Comparison of ENCODE assay signal across 9 mouse cellular contexts in the genomic region with DNA sequence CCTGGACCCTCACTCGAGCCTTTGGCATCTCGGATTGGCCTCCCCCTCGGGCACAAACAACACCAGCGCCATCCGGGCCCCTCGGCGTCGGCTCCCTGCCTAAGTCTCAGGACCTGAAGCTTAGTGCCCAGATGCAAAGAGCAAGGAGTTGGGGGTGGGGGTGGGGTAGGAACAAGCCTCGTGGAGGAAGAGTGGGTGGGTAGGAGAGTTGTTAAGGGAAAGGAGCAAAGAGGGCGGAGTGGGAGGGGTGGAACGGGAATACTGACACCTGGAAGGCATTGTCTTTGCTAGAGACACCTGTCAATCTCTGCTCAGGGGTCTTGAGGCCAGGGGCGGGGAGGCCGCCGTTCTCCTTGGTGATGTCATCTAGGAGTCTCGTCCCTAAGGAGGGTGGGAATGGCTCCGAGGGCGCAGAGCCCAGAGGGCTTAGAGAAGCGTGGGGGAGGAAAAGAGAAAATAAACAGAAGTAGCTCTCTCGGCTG. TPM values are rescaled to one million over a fixed set of nuclear protein-coding genes. Genes with fewer than 3 reads are reported as not detected.
DNase-seq lines count a peak whose midpoint lies in the region; ATAC-seq and TF ChIP-seq lines count a peak whose summit lies in the region.
"Had no signal": no experiment of that assay in that cellular context is flagged by ENCODE, and none has a peak within 500 bp of the region (broad histone marks: within the 10 kb centered on the region; RNA-seq: fewer than 3 reads in every experiment).

No protein-coding gene starts in this region.

- H3K27ac ChIP-seq in ES-E14 (ENCODE audit: insufficient read depth, low read depth, low read length, poor library complexity, severe bottlenecking) = no peak overlapping the region
- H3K27ac ChIP-seq in heart, embryonic 15.5 days = no peak overlapping the region
- H3K27ac ChIP-seq in liver, postnatal 0 days (ENCODE audit: low read depth) = no peak overlapping the region

- TF ChIP-seq EP300 in liver, postnatal 0 days (IDR thresholded peaks at IDR 0.05; ENCODE audit: low read depth) = no peak

- no peak for ATAC-seq in heart, embryonic 15.5 days (replicated peaks; ENCODE audit: insufficient number of reproducible peaks, insufficient read depth, low FRiP score, low read depth)
- no peak for ATAC-seq in liver, postnatal 0 days

- TF ChIP-seq CTCF in liver, postnatal 0 days (IDR thresholded peaks at IDR 0.05; ENCODE audit: low read depth) = no peak

- peak; percentile 90 for DNase-seq in heart, adult 11 months
- DNase-seq in heart, adult 9 months (ENCODE audit: low spot score in 2 of 2) = no peak
- DNase-seq in ES-E14 (ENCODE audit: low read depth, low spot score) = peak; percentile 53
- DNase-seq in liver, postnatal 0 days = peak; percentile 13
- no peak for DNase-seq in spleen, adult 12 weeks (ENCODE audit: low spot score)
- no peak for DNase-seq in cerebellum, adult 8-10 months
- no peak for DNase-seq in layer of hippocampus, postnatal 36 days

- H3K4me2 ChIP-seq in heart, embryonic 15.5 days = peak overlapping the region; percentile 80
- peak overlapping the region; percentile 75 for H3K4me2 ChIP-seq in liver, postnatal 0 days (ENCODE audit: low read depth, low read length)

- peaks cover 0 to 6% of the 10 kb centered on the region in 2 experiments; a peak in 2 of 4 replicates for H3K4me1 ChIP-seq in ES-E14 (ENCODE audit: control insufficient read depth in 2 of 2, insufficient read depth in 2 of 2, low read length in 2 of 2, poor library complexity in 1 of 2)
- peaks cover 26% of the 10 kb centered on the region for H3K4me1 ChIP-seq in heart, embryonic 15.5 days (replicated peaks)
- peaks cover 9% of the 10 kb centered on the region; the same call in 1 of the 2 replicates for H3K4me1 ChIP-seq in liver, postnatal 0 days (ENCODE audit: insufficient read depth)

- peaks cover 95% of the 10 kb centered on the region for H3K27me3 ChIP-seq in heart, embryonic 15.5 days
- H3K27me3 ChIP-seq in liver, postnatal 0 days (ENCODE audit: insufficient read depth, low read length) = peaks cover 74% of the 10 kb centered on the region

- peak overlapping the region; percentile 24 to 28; a peak in 3 of 4 replicates for H3K4me3 ChIP-seq in ES-E14 (ENCODE audit: insufficient read depth in 1 of 2, low read depth in 1 of 2, low read length in 2 of 2, poor library complexity in 1 of 2, severe bottlenecking in 1 of 2)
- peak overlapping the region; percentile 51 for H3K4me3 ChIP-seq in heart, embryonic 15.5 days
- H3K4me3 ChIP-seq in liver, postnatal 0 days (ENCODE audit: low read depth, low read length) = peak overlapping the region; percentile 48
- H3K4me3 ChIP-seq: megakaryocyte, embryonic 14.5 days had no signal

- WGBS in heart, embryonic 15.5 days = 2% methylated on average over 19 of the region's 19 CpGs
- 3% methylated on average over 19 of the region's 19 CpGs for WGBS in liver, postnatal 0 days (ENCODE audit: insufficient replicate concordance)

- H3K9me3 ChIP-seq in ES-E14 (ENCODE audit: control insufficient read depth, insufficient read depth, low read depth, low read length) = no peaks in the 10 kb centered on the region
- H3K9me3 ChIP-seq in heart, embryonic 15.5 days (replicated peaks) = no peaks in the 10 kb centered on the region
- H3K9me3 ChIP-seq in liver, postnatal 0 days (ENCODE audit: low read length) = no peaks in the 10 kb centered on the region
- H3K9me3 ChIP-seq: megakaryocyte, embryonic 14.5 days had no signal

- in situ Hi-C loops in ES-E14 (cut with MboI; ENCODE audit: low sequenced_read_pairs in 2 of 2, unreplicated experiment in 2 of 2) = loop anchor here (5.0 to 10.0 kb wide), 3 partner anchors 36 to 49 kb away; partner anchors contain the start of gene Nr2f2 (in 2 of the 2)

- no peaks in the 10 kb centered on the region for H3K36me3 ChIP-seq in ES-E14 (ENCODE audit: control insufficient read depth, insufficient read depth, low read length, poor library complexity, severe bottlenecking)
- no peaks in the 10 kb centered on the region for H3K36me3 ChIP-seq in heart, embryonic 15.5 days
- no peaks in the 10 kb centered on the region for H3K36me3 ChIP-seq in liver, postnatal 0 days (replicated peaks; ENCODE audit: insufficient read depth, low read length)

- no peak overlapping the region for H3K9ac ChIP-seq in ES-E14 (ENCODE audit: insufficient read depth, low read depth, low read length, poor library complexity, severe bottlenecking)
- H3K9ac ChIP-seq in heart, embryonic 15.5 days = no peak overlapping the region
- H3K9ac ChIP-seq in liver, postnatal 0 days (replicated peaks) = no peak overlapping the region

TF ChIP-seq in ES-E14, 5 proteins besides CTCF, POLR2A, EP300 and RAD21:
- TF ChIP-seq HCFC1 (IDR thresholded peaks at IDR 0.05; ENCODE audit: borderline replicate concordance, insufficient read depth, low read length) (no peak), MAFK (IDR thresholded peaks at IDR 0.05; ENCODE audit: insufficient read depth, low read depth, low read length) (no peak), ZNF384 (IDR thresholded peaks at IDR 0.05; ENCODE audit: low read depth, low read length) (no peak), CHD2 (IDR thresholded peaks at IDR 0.05; ENCODE audit: low read depth, low read length) (no peak), ZC3H11A (IDR thresholded peaks at IDR 0.05; ENCODE audit: borderline replicate concordance, low read depth, low read length) (no peak)

RNA-seq across cellular contexts. Expression of gene Nr2f2, which starts 35.7 kb away (rescaled TPM):
- 0.58 and 1.3 TPM in 2 replicates for total RNA-seq in ES-E14 (2012; rRNA removed)
- polyA plus RNA-seq in heart, embryonic 15.5 days (2015; fragmentation: Nextera tagmentation; extraction: Ambion mirVana) = 25.1 and 27.6 TPM in 2 replicates
- polyA plus RNA-seq in liver, postnatal 0 days (2015; fragmentation: Nextera tagmentation; extraction: Ambion mirVana) = 12.3 and 14.7 TPM in 2 replicates
- total RNA-seq in layer of hippocampus, postnatal 36 days (2021) = 10 to 100 TPM; 41.7 to 50.4 TPM

Comparison
In these comparisons a context has a peak if more than half of its experiments do, and no peak if none do; other contexts are left out.
1. DNase-seq: peak in heart, adult 11 months (single experiment), ES-E14 (single experiment) and liver, postnatal 0 days (single experiment); none in heart, adult 9 months (0 of 2), spleen, adult 12 weeks (single experiment), cerebellum, adult 8-10 months (single experiment) and layer of hippocampus, postnatal 36 days (0 of 2).
2. RNA of gene Nr2f2, which starts 35.7 kb away (total RNA-seq): 41.7 to 50.4 TPM in layer of hippocampus, postnatal 36 days; 0.58 to 1.3 TPM in ES-E14; every median in the first group is over 10 times any median in the second.
3. Peak in every context shown above with its lines, with median percentiles within 50 percentile points of each other: H3K4me3 ChIP-seq.